Mouse (Mus musculus) cerebellum, adult 2 months (tissue): ENCODE results near the gene Syn2.

Source experiments
- CTCF ChIP-seq: fragments of 200-500 bp; IDR thresholded peaks from 2 replicates; pipeline ENCODE4 v1.5.1; 2011; ENCODE audit warnings: low read depth, mild to moderate bottlenecking, control low read depth, low read length, moderate library complexity, borderline replicate concordance; ENCODE audit not compliant: insufficient read depth
- POLR2A ChIP-seq: fragments of 200-500 bp; IDR thresholded peaks from 2 replicates; pipeline ENCODE4 v1.6.1; 2011; ENCODE audit warnings: low read length, control low read depth, borderline replicate concordance; ENCODE audit not compliant: insufficient read depth

GRCm38 (mm10) chr6:115178826-115179225 lies 44.1 kb downstream of the Syn2 start:
- no peak for TF ChIP-seq CTCF
- TF ChIP-seq POLR2A: no peak
